Mouse (Mus musculus) C2C12 (cell line): ENCODE results near the gene Pdk2.

ENCODE experiments used
- CEBPB ChIP-seq: IDR thresholded peaks from one replicate; pipeline ENCODE4 v1.6.1; 2011; ENCODE audit warnings: low read depth, mild to moderate bottlenecking, control low read depth, moderate library complexity
- CTCF ChIP-seq: IDR thresholded peaks from one replicate; pipeline ENCODE4 v1.5.1; 2011; ENCODE audit not compliant: control insufficient read depth, insufficient read depth, insufficient read length
- MAX ChIP-seq: IDR thresholded peaks from one replicate; pipeline ENCODE4 v1.6.1; 2011; ENCODE audit warnings: mild to moderate bottlenecking, control low read depth
- MYOG ChIP-seq: IDR thresholded peaks from one replicate; pipeline ENCODE4 v1.6.1; 2011; ENCODE audit not compliant: control insufficient read depth, insufficient read length; ENCODE audit errors: extremely low read depth

- TF ChIP-seq MYOG, result no peak
- TF ChIP-seq CTCF, result no peak
- TF ChIP-seq MAX, result no peak
- no peak for TF ChIP-seq CEBPB
Observed at GRCm38 (mm10) chr11:95072804-95073203, 31.6 kb upstream of the Pdk2 start.
